Mouse (Mus musculus) ovary, postnatal 10 days (tissue): ENCODE measurements around the gene Pkp3.

Experiments used
- DNase-seq: peaks from one replicate; pipeline ENCODE4 v3.0.0; 2022; ENCODE audit warnings: low spot score

Pkp3 gene

DNA sequence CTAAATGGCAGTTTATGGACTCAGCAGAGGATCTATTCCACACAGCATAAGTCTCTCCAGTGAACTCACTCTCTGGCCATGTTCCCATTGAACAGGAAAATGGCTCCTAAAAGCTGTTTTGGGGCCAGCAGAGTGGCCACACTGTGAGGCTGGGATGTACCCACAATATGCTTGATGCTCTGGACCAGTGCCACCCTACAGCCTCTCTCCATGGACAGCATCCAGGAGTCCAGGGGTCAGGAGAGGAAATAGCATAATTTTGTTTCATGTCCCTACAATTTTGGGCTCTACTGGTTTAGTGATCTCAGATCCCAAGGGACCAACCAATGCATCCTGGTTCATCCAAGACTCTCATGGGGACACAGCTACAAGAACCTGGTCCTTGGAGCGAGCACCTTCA, 20.5 kb upstream of the Pkp3 start:
- DNase-seq = no peak

DNA sequence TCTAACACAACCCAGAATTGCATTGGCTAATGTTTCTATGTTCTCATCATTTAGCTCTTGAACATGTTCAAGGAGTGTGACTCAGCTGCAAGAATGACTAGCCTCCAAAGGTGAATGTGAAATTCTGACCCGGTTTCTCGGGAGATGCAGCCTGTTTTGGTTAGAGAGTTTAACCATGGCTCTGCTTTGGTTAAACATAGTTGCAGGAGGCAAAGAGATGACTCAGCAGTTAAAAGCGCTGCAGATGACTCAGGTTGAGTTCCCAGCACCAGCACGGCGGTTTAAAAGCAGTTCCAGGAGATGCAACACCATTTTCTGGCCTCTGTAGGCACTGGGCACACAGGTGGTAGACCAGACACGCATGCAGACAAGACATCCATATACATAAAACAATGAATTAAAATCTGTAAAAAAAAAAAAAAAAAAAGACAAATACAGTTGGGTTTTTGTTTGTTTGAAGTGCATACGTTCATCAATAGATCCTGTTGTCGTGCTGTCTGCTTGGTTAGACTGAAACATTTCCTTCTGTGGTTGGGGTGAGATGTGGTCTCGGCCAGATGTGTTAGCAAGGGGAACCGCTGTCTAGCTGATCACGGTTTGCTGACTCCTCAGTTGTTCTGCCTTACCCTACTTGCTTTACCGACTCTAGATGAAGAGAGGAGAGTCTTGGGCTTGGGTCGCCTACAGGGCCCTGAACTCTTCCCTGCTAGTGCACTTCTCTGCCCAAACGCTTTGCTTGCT, 19.2 kb upstream of the Pkp3 start:
- DNase-seq = no peak

DNA sequence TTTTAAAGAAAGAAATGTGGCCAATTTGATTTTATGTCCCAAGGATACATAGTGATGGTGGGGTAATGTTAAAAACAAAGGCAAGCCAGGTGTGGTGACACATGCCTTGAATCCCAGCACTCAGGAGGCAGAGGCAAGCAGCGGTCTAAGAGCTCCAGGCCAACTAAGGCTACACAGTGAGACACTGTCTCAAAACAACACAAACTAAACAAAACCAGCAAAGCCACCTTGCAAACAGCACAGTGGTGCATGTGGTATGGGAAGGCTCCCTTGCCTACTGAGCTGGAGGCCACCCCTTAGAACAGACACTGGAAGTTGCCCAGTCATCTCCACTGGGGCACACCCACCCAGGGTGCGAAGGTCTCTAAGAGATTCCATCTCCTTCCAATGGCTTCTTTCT, 18.1 kb upstream of the Pkp3 start:
- DNase-seq = no peak

GRCm38 (mm10) chr7:141060426-141061242, 17.4 kb upstream of the Pkp3 start, which contains the start of gene B4galnt4:
Gene B4galnt4 (plus strand): TSS chr7:141061104.
- peak; percentile 38 for DNase-seq

- no peak for DNase-seq
Observed at GRCm38 (mm10) chr7:141061269-141061692, 16.7 kb upstream of the Pkp3 start.

GRCm38 (mm10) chr7:141062525-141062924, 15.5 kb upstream of the Pkp3 start:
- DNase-seq = no peak

DNA sequence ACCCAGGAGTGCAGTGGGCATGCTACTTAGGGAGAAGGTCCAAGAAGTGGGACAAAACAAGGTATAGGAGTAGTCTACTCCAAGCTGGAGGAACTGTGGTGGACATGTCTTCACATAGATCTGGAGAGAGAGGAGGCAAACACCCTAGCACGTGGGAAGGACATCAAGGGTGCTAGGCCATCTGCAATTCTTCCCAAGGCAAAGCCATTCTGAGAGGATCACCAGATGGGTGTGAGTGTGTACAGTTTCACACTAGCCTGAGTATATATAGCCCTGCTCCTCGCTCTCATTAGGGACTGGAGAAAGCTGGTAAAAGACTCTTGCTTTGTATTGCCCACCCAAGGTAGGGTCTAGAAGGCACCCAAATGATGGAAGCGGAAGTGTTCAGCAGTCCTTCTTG, 14.7 kb upstream of the Pkp3 start:
- no peak for DNase-seq

DNA sequence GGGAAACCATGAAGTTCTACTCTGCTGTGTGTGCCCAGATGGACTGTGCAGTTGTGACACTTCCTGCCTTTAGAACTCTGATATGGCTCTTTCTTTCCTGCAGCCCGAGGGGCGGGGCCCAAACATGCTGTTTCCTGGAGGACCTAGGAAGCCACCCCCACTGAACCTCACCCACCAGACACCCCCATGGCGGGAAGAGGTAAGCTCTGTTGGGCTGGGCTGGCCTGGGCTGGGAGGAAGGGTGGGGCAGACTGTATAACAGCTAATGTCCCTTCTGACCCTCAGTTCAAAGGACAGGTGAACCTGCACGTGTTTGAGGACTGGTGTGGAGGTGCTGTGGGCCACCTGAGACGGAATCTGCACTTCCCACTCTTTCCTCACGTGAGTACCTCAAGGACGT, 13.8 kb upstream of the Pkp3 start:
- DNase-seq = no peak

DNA sequence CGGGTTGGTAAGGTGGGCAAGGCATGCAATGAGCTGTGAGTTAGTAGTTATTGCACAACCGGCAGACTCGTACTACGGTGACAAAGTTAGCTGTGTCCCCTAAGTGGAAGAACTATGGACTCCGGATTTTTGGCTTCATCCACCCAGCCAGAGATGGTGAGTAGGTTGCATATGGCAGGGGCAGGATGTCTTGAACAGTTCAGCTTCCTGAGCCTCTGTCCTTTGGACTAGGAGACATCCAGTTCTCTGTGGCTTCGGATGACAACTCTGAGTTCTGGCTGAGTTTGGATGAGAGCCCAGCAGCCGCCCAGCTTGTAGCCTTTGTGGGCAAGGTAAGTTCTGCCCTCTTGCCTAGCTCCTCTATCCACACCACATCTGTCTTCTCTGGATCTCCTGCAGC, 13.4 kb upstream of the Pkp3 start:
- DNase-seq = no peak

DNA sequence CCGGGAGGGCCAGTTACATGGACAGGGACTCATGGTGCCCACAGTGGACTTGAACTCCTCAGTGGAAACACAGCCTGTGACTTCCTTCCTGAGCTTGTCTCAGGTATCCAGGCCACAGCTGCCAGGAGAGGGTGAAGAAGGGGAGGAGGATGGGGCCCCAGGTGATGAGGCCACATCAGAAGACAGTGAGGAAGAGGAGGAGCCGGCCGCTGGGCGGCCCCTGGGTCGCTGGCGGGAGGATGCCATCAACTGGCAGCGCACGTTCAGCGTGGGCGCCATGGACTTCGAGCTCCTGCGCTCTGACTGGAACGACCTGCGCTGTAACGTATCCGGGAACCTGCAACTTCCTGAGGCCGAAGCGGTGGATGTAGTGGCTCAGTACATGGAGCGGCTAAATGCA, 9.7 kb upstream of the Pkp3 start:
- DNase-seq = no peak

GRCm38 (mm10) chr7:141070058-141070862, 7.8 kb upstream of the Pkp3 start:
- DNase-seq = peak; percentile 39

DNA sequence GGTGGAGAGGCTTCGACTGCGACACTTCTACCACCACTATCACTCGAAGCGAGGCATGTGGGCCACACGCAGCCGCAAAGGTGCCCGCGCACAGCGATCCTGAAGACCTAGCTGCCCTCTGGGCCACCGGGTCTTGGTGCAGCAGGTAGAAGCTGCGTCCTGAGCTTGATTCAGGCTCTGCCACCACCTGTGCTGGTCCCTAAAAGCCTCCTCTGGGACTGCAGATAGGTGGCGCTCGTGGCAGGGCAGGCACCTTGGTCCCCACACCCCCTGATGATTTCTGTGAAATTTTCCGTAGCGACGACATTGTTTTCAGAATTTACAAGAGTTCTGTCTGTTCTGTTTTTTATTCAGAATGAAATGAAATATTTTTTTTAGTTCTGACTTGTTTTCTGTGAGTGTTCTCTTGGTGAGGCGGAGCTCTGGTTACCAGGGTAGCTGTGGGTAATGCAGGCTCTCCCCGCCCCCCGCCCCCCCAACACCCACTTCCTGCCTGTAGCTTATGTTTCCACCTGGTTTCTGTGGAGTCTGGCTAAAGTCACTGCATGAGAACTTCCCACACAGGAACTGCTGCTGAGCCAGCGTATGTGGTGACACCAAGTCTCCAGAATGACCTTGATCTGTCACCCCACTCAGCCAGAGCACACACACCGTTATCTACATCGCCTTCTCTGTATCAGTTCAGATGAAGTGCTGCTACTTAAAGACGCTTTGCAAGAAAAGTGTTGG, 5.8 kb upstream of the Pkp3 start:
- DNase-seq = no peak

- DNase-seq = no peak
Observed at GRCm38 (mm10) chr7:141073782-141074181, 4.2 kb upstream of the Pkp3 start.

DNA sequence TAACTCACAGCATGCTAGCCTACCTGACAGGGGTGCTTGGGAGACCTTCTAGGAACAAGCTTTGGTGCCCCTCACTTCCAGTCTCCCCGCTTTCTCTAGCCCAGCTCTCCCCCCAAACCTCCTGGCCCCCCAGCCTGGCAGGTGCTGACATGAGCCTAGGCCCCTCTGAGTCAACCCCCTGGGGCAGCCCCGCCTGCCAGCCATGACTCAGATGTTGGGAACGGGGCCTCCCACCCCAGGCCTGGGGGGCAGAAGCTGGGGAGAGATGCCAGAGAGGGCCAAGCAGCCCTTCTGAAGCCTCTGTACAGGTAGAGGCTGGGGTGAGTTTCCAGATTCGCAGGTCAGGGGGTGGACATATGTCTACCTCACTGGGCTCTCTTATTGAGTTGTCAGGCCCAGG, 858 bp downstream of the Pkp3 start:
- DNase-seq = no peak

DNA sequence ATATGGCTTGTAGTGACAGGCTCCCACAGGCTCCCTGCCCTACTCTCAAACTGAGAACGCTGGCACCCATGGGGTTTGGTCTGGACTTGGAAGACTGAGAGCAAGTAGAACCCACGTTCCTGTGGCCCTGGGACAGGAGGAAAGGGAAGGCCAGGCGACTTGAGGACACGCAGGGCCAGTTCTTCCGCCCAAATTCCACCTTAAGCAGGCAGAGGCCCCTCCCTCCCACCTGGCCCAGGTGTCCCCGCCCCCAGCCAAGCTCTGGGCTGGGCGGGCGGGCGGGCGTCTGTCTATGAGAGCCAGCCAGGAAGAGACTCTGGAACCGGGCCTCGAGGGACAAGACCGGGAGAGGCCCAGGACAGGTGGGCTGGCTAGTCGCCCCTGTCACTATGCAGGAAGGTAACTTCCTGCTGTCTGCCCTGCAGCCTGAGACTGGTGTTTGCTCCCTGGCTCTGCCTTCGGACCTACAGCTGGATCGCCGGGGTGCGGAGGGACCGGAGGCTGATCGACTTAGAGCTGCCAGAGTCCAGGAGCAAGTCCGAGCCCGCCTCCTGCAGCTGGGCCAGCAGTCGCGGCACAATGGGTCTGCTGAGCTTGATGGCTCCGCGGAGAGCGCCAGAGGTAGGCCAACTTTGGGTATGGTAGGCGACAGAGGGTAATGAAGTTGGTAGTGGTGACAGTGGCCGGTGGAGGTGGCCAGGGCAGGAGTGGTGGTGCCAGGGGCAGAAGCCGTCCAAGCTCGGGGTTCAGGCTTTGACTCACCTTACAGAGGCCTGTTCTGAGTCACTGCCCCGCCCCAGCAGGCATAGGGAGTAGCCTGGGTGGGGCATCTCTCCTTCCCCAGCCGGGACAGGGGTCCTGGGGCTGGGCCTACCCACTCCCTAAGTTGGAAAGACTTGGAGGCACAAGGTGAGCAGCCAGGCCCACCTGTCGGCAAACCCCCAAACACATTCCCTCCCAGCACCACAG, 1.7 kb downstream of the Pkp3 start:
- DNase-seq = no peak

GRCm38 (mm10) chr7:141087894-141088293, 9.9 kb downstream of the Pkp3 start:
- no peak for DNase-seq

GRCm38 (mm10) chr7:141088473-141088872, 10.5 kb downstream of the Pkp3 start:
- no peak for DNase-seq

- DNase-seq = no peak
Observed at GRCm38 (mm10) chr7:141090228-141090627, 12.2 kb downstream of the Pkp3 start.

GRCm38 (mm10) chr7:141092051-141092735, 14.2 kb downstream of the Pkp3 start:
- DNase-seq = no peak

GRCm38 (mm10) chr7:141093950-141094349, 15.9 kb downstream of the Pkp3 start:
- DNase-seq = no peak
